Mouse (Mus musculus): Measurements from ENCODE around the gene Arhgef28. TPM values are rescaled to one million over a fixed set of nuclear protein-coding genes. Genes with fewer than 3 reads are reported as not detected.
A peak's percentile ranks its signal among the peaks of the same experiment; 100 is the strongest.

Arhgef28 gene
- total and polyA plus RNA-seq, 2 experiments from 2014 or later: 21.9 to 28.4 TPM

DNA sequence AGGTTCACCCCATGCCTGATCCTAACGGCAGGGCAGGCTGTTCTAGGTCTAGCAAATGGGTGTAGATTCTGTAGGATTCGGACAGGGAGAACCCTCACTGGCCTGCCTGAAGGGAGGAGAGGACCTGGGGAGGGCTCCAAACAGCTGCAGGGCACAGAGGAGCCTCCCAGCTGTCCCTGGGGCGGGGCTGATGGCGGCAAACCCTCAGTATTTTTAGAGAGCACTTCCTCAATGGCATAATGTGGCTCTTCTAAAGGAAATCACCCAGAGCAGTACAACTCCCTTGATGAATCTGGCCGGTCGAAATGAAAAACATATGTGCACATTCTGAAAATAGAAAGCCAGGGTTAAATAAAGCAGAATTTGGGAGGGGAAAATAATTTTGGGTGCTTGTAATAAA, 265.1 kb downstream of the Arhgef28 start:
- Histone ChIP-seq H3K4me2 (ENCODE audit: low read depth, low read length) (no peak overlapping the region), H3K27ac (no peak overlapping the region), H3K9ac (replicated peaks; ENCODE audit: low read length) (no peak overlapping the region), H3K36me3 (ENCODE audit: insufficient read depth, low read length) (peaks cover 9% of the 10 kb centered on the region), H3K4me3 (ENCODE audit: low read length) (no peak overlapping the region), H3K4me1 (ENCODE audit: insufficient read depth, low read length) (no peaks in the 10 kb centered on the region), H3K9me3 (ENCODE audit: low read length) (no peaks in the 10 kb centered on the region), H3K27me3 (ENCODE audit: insufficient read depth, low read length) (no peaks in the 10 kb centered on the region)
- no peak for ATAC-seq
- no peak for DNase-seq (ENCODE audit: low spot score)
- no peak for TF ChIP-seq CTCF (IDR thresholded peaks at IDR 0.05; ENCODE audit: low read depth)
- WGBS: 82% methylated on average over 6 of the region's 6 CpGs

DNA sequence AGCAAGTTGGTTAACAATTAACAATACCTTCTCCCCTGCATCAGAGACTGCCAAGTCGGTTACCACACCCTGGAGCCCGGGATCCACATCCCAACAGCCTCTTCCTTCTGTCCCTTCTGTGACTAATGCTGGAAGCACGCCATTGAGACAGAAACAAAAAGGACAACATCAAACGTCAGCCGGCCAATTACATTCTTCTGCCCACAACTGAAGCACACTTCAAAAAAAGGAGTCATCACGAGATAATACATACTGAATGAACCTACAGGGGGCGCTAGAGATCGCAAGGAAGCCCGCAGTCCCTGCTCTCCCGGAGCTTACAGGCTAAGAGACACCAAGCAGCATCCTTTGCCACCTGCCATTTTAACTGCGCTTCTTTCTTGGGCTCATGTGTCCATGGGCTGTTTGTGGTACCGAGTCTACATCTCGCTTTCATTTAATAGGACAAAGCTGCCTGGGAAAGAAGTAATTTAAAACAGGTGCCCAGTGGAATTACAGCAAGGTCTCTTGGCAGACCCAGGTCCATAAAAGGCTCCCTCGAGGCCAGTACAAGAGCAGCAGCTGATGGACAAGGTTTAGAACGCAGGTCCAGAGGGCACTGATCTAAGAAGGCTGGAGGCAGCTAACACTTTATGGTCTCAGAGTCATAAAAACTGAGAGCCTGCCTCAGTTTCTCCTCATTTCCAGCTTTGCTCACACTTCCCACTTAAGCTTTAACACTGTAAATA, 266.6 kb downstream of the Arhgef28 start:
- peak; percentile 55 for DNase-seq (ENCODE audit: low spot score)
- peak; percentile 53 for TF ChIP-seq CTCF (IDR thresholded peaks at IDR 0.05; ENCODE audit: low read depth)

DNA sequence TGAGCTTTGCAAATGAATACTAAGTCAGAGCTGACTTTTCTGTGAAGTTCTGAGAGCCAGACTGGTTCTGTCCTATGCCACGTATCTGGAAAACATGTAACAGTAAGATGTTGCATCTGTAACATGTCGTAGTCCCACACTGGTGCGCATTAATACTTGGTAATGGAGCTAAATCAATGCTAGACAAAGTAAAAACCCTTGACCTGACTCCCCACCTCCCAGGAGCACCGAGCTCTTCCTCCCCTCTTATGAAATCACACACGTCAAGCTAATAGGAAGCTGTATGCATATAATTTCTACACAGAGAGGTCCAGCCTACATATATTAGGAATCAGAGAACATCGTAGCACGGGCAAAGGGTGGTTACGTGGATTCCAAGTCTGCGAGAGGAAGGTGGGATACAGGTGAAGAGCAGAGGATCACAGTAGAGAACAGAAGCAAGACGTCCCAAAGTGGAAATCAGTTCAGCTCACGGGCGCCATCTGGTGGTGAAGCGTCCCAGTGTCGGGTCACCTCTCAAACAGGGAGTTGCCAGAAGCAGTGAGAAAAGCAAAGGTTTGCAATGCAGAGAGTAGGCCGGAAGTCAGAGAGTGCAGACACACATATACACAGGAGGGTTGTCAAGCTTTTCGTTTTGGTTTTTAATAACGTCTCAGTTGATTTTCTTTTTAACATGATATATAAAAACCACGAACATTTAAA, 267.5 kb downstream of the Arhgef28 start:
- H3K9me3 ChIP-seq (ENCODE audit: low read length): no peaks in the 10 kb centered on the region
- H3K4me1 ChIP-seq (ENCODE audit: insufficient read depth, low read length): no peaks in the 10 kb centered on the region
- H3K27me3 ChIP-seq (ENCODE audit: insufficient read depth, low read length): no peaks in the 10 kb centered on the region
- DNase-seq (ENCODE audit: low spot score): peak; percentile 93
- peak; percentile 96 for TF ChIP-seq CTCF (IDR thresholded peaks at IDR 0.05; ENCODE audit: low read depth)
- H3K4me2 ChIP-seq (ENCODE audit: low read depth, low read length): no peak overlapping the region
- 35% methylated on average over 18 of the region's 18 CpGs for WGBS
- H3K9ac ChIP-seq (replicated peaks; ENCODE audit: low read length): no peak overlapping the region
- no peak overlapping the region for H3K27ac ChIP-seq
- peak; percentile 80 for ATAC-seq
- H3K36me3 ChIP-seq (ENCODE audit: insufficient read depth, low read length): peaks cover 5% of the 10 kb centered on the region; the same call in 1 of the 2 replicates
- no peak overlapping the region for H3K4me3 ChIP-seq (ENCODE audit: low read length)

More for the DNA sequence above, 266.6 kb downstream of the Arhgef28 start:
- no peak for ATAC-seq
- 69% methylated on average over 15 of the region's 15 CpGs for WGBS
- Histone ChIP-seq H3K9me3 (ENCODE audit: low read length) (no peaks in the 10 kb centered on the region), H3K27ac (no peak overlapping the region), H3K27me3 (ENCODE audit: insufficient read depth, low read length) (no peaks in the 10 kb centered on the region), H3K4me1 (ENCODE audit: insufficient read depth, low read length) (no peaks in the 10 kb centered on the region), H3K4me2 (ENCODE audit: low read depth, low read length) (no peak overlapping the region), H3K9ac (replicated peaks; ENCODE audit: low read length) (no peak overlapping the region), H3K4me3 (ENCODE audit: low read length) (no peak overlapping the region), H3K36me3 (ENCODE audit: insufficient read depth, low read length) (peaks cover 5% of the 10 kb centered on the region; the same call in 1 of the 2 replicates)

DNA sequence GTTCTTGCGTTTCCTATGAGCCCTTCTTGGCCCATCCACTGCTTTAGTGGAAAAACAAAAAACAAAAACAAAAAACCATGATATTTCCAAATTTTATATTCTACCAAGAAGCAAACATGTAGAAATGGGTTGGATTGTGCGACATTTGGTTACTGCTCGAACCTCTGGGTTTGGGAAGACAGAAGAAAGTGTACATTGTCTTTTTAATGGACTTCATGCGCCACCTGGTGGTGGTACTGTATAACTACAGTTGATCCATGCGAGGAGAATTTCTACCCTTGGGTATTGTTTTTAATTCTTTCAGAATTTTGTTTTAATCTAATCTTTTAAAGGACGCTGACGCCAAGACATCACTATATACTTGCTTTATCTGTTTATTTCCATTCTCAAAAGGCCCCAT, 268.3 kb downstream of the Arhgef28 start:
- H3K4me2 ChIP-seq (ENCODE audit: low read depth, low read length): no peak overlapping the region
- H3K4me3 ChIP-seq (ENCODE audit: low read length): no peak overlapping the region
- no peak overlapping the region for H3K27ac ChIP-seq
- peak; percentile 85 for DNase-seq (ENCODE audit: low spot score)
- 17% methylated on average over 7 of the region's 7 CpGs for WGBS
- TF ChIP-seq CTCF (IDR thresholded peaks at IDR 0.05; ENCODE audit: low read depth): peak; percentile 83
- H3K9ac ChIP-seq (replicated peaks; ENCODE audit: low read length): no peak overlapping the region
- H3K27me3 ChIP-seq (ENCODE audit: insufficient read depth, low read length): no peaks in the 10 kb centered on the region
- no peak for ATAC-seq
- H3K36me3 ChIP-seq (ENCODE audit: insufficient read depth, low read length): peaks cover 5% of the 10 kb centered on the region; the same call in 1 of the 2 replicates
- no peaks in the 10 kb centered on the region for H3K4me1 ChIP-seq (ENCODE audit: insufficient read depth, low read length)
- H3K9me3 ChIP-seq (ENCODE audit: low read length): no peaks in the 10 kb centered on the region

DNA sequence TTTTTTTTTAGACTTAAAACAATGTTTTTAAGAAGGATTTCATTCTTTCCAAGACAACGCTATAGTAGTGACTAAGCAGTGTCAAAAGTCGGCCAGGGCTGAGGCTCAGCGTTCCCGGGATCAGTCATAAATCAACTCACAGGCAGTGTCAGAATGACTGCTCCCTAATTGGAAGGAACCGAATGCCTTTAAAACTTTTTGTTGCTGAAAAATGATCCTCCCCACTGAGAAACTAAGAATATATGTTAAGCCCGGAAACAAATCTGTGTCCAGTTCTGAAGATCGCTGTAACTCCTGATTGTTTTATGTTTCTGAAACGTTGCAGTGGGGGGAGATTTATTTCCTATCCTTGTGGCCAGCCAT, 278.1 kb downstream of the Arhgef28 start:
- 32% methylated on average over 8 of the region's 8 CpGs for WGBS
- Histone ChIP-seq H3K4me2 (ENCODE audit: low read depth, low read length) (no peak overlapping the region), H3K4me3 (ENCODE audit: low read length) (no peak overlapping the region), H3K9ac (replicated peaks; ENCODE audit: low read length) (no peak overlapping the region), H3K9me3 (ENCODE audit: low read length) (no peaks in the 10 kb centered on the region), H3K27ac (no peak overlapping the region), H3K27me3 (ENCODE audit: insufficient read depth, low read length) (no peaks in the 10 kb centered on the region), H3K36me3 (ENCODE audit: insufficient read depth, low read length) (no peaks in the 10 kb centered on the region), H3K4me1 (ENCODE audit: insufficient read depth, low read length) (no peaks in the 10 kb centered on the region)
- DNase-seq (ENCODE audit: low spot score) (no peak), ATAC-seq (no peak)
- TF ChIP-seq CTCF (IDR thresholded peaks at IDR 0.05; ENCODE audit: low read depth): no peak

DNA sequence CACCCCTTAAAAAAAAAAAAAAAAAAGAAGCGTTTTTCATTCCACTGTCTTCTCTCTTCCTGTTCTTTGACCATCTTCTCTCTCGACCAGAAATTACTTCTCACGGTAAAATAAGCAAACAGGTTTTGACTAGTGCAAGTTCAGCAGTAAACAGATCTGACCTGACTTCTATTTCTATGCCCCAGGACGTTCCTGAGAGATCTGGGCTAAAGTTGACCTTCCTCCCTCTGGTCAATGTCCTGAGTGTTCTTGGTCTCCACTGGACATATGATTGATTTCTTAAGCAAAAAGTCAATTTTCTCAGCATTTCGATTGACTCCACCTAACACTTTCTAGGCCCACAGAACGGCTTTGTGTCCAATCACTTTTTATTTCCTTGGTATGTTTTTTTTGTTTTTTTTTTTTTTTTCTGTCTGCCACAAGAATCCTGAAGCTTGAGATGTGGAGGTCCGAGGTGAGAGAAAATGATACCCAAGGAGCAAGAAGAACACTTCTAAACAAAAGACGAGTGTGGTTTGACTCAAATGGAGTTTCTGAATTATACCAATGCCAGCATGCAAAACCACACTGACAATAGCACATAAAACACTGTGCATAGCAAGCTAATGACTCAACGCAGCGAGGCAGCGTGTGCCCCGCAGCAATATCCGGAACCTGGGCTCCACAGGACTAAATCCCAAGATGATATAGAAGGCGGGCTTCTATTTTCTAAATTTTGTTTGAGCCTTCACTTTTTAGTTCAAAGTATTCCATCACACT, 278.7 kb downstream of the Arhgef28 start:
- Histone ChIP-seq H3K4me1 (ENCODE audit: insufficient read depth, low read length) (no peaks in the 10 kb centered on the region), H3K4me2 (ENCODE audit: low read depth, low read length) (no peak overlapping the region), H3K9ac (replicated peaks; ENCODE audit: low read length) (no peak overlapping the region), H3K4me3 (ENCODE audit: low read length) (no peak overlapping the region), H3K27me3 (ENCODE audit: insufficient read depth, low read length) (no peaks in the 10 kb centered on the region), H3K36me3 (ENCODE audit: insufficient read depth, low read length) (no peaks in the 10 kb centered on the region), H3K27ac (no peak overlapping the region), H3K9me3 (ENCODE audit: low read length) (no peaks in the 10 kb centered on the region)
- ATAC-seq (no peak), DNase-seq (ENCODE audit: low spot score) (no peak)
- WGBS: 47% methylated on average over 14 of the region's 14 CpGs
- no peak for TF ChIP-seq CTCF (IDR thresholded peaks at IDR 0.05; ENCODE audit: low read depth)

All from hindbrain, postnatal 0 days (tissue).